In genomic region chr4:63215993-63216531, GRCm38 (mm10) we compare ENCODE assay signal across 8 mouse cellular contexts. TPM values are rescaled to one million over a fixed set of nuclear protein-coding genes. Genes with fewer than 3 reads are reported as not detected.
DNase-seq lines count a peak whose midpoint lies in the region; ATAC-seq and TF ChIP-seq lines count a peak whose summit lies in the region.

No protein-coding gene starts in this region.

- peak overlapping the region; percentile 38 for H3K4me3 ChIP-seq in bone marrow, adult 2 months (replicated peaks; ENCODE audit: control insufficient read depth, low read depth, low read length)
- H3K4me3 ChIP-seq in intestine, embryonic 14.5 days (ENCODE audit: low read depth, low read length), result peak overlapping the region; percentile 80
- peak overlapping the region; percentile 65 for H3K4me3 ChIP-seq in liver, embryonic 16.5 days (ENCODE audit: low read depth, low read length)
- H3K4me3 ChIP-seq in olfactory bulb, adult 2 months (ENCODE audit: insufficient read depth, low read depth, low read length), result peak overlapping the region; percentile 61

- H3K9ac ChIP-seq in intestine, embryonic 14.5 days (ENCODE audit: low read length), result peak overlapping the region; percentile 87
- H3K9ac ChIP-seq in liver, embryonic 16.5 days (ENCODE audit: low read depth, low read length), result peak overlapping the region; percentile 54

- peak; percentile 56 for DNase-seq in adrenal gland, adult 2 months
- no peak for DNase-seq in adrenal gland, adult 18-20 months (ENCODE audit: low spot score in 2 of 2)
- DNase-seq in gastrocnemius, adult 18-20 months (ENCODE audit: low spot score), result peak; percentile 43
- peak; percentile 87 for DNase-seq in intestine, embryonic 14.5 days (ENCODE audit: low spot score)

- TF ChIP-seq CTCF in bone marrow, adult 2 months (IDR thresholded peaks at IDR 0.05; ENCODE audit: control insufficient read depth, insufficient read depth, low read length), result peak; percentile 24; the same call in 1 of the 2 replicates
- TF ChIP-seq CTCF in olfactory bulb, adult 2 months (IDR thresholded peaks at IDR 0.05; ENCODE audit: insufficient read depth, low read depth, low read length), result peak; percentile 50; the same call in 1 of the 2 replicates

- H3K36me3 ChIP-seq in intestine, embryonic 14.5 days (ENCODE audit: control insufficient read depth, insufficient read depth, low read length), result peaks cover 12% of the 10 kb centered on the region
- no peaks in the 10 kb centered on the region for H3K36me3 ChIP-seq in liver, embryonic 16.5 days (ENCODE audit: control insufficient read depth, insufficient read depth)

- no peaks in the 10 kb centered on the region for H3K9me3 ChIP-seq in intestine, embryonic 14.5 days (ENCODE audit: control insufficient read depth, low read length)
- H3K9me3 ChIP-seq in liver, embryonic 16.5 days (replicated peaks; ENCODE audit: control insufficient read depth, low read length), result no peaks in the 10 kb centered on the region

- no peak for TF ChIP-seq POLR2A in bone marrow, adult 2 months (IDR thresholded peaks at IDR 0.05; ENCODE audit: borderline replicate concordance, control insufficient read depth, low read depth, low read length)
- TF ChIP-seq POLR2A in olfactory bulb, adult 2 months (IDR thresholded peaks at IDR 0.05; ENCODE audit: insufficient read depth, low read depth, low read length), result 0 out of 2 replicates have a peak, but pooled peaks have one; percentile 26

- ATAC-seq in intestine, embryonic 14.5 days (replicated peaks; ENCODE audit: low FRiP score, low TSS enrichment, low read depth), result peak; percentile 54
- ATAC-seq in liver, embryonic 16.5 days (ENCODE audit: low read depth), result peak; percentile 42; the same call in 1 of the 2 replicates
- ATAC-seq in monocyte, adult 5-6 weeks (replicated peaks; ENCODE audit: insufficient number of reproducible peaks, low FRiP score, low TSS enrichment, poor library complexity, severe bottlenecking), result no peak

- H3K27me3 ChIP-seq in intestine, embryonic 14.5 days (replicated peaks; ENCODE audit: control insufficient read depth, insufficient read depth, low read length), result peaks cover 4% of the 10 kb centered on the region; the same call in 1 of the 2 replicates
- peaks cover 37% of the 10 kb centered on the region for H3K27me3 ChIP-seq in liver, embryonic 16.5 days (ENCODE audit: control insufficient read depth, insufficient read depth, low read depth, low read length)

- no peak overlapping the region for H3K27ac ChIP-seq in bone marrow, adult 2 months (ENCODE audit: control insufficient read depth, insufficient read depth, low read depth, low read length, poor library complexity)
- H3K27ac ChIP-seq in intestine, embryonic 14.5 days (ENCODE audit: low read depth), result peak overlapping the region; percentile 82
- H3K27ac ChIP-seq in liver, embryonic 16.5 days (ENCODE audit: low read length), result no peak overlapping the region; the same call in 1 of the 2 replicates
- no peak overlapping the region for H3K27ac ChIP-seq in olfactory bulb, adult 2 months (ENCODE audit: insufficient read depth, low read depth, low read length)

- H3K4me1 ChIP-seq in bone marrow, adult 2 months (ENCODE audit: control insufficient read depth, insufficient read depth, low read length), result no peaks in the 10 kb centered on the region; the same call in 1 of the 2 replicates
- peaks cover 25% of the 10 kb centered on the region for H3K4me1 ChIP-seq in intestine, embryonic 14.5 days (replicated peaks; ENCODE audit: control insufficient read depth, insufficient read depth, low read length)
- H3K4me1 ChIP-seq in liver, embryonic 16.5 days (ENCODE audit: control insufficient read depth, low read depth, low read length), result no peaks in the 10 kb centered on the region; the same call in 1 of the 2 replicates
- peaks cover 32% of the 10 kb centered on the region for H3K4me1 ChIP-seq in olfactory bulb, adult 2 months (ENCODE audit: control insufficient read depth, insufficient read depth, low read length)

- H3K4me2 ChIP-seq in intestine, embryonic 14.5 days (ENCODE audit: low read length), result peak overlapping the region; percentile 79
- H3K4me2 ChIP-seq in liver, embryonic 16.5 days (ENCODE audit: low read depth, low read length), result peak overlapping the region; percentile 67

- 14% methylated on average over 24 of the region's 24 CpGs for whole genome bisulfite sequencing in bone marrow, adult 2 months
- 1% methylated on average over 24 of the region's 24 CpGs for WGBS in intestine, embryonic 14.5 days
- 4% methylated on average over 23 of the region's 24 CpGs for WGBS in liver, embryonic 16.5 days (ENCODE audit: insufficient replicate concordance)
- 4% methylated on average over 24 of the region's 24 CpGs for WGBS in olfactory bulb, adult 2 months

RNA-seq across cellular contexts. Expression of gene Col27a1, which starts 2.3 kb away (rescaled TPM):
- 10 to 100 TPM in 1 of 2 experiments, 1 to 10 TPM in 1; 8.4 to 13.0 TPM for total RNA-seq in adrenal gland, adult 2 months (2021)
- 12.9 and 14.9 TPM in 2 replicates for polyA plus RNA-seq in adrenal gland, adult 2 months (2012; rRNA removed)
- total RNA-seq in adrenal gland, adult 18-20 months (2021), result 10 to 100 TPM; 10.6 to 15.1 TPM
- polyA plus RNA-seq in bone marrow, adult 2 months (2011; ENCODE audit: insufficient read depth, insufficient read length, low replicate concordance, missing spikeins), result 3.1 and 6.6 TPM in 2 replicates
- under 1 TPM; 0.46 to 0.47 TPM for total RNA-seq in gastrocnemius, adult 18-20 months (2021)
- 18.5 and 21.2 TPM in 2 replicates for polyA plus RNA-seq in intestine, embryonic 14.5 days (2014; fragmentation: Nextera tagmentation; extraction: Ambion mirVana)
- polyA plus RNA-seq in liver, embryonic 16.5 days (2015; fragmentation: Nextera tagmentation; extraction: Ambion mirVana), result 1.6 and 2.1 TPM in 2 replicates
- polyA plus RNA-seq in olfactory bulb, adult 2 months (2012; ENCODE audit: insufficient read depth, insufficient read length, low replicate concordance, missing spikeins), result not detected in 2 replicates
- total RNA-seq in monocyte, adult 5-6 weeks (2017), result 0.48 to 1.3 TPM (median 0.49 TPM) in 3 replicates

RNA-seq across cellular contexts. Expression of gene Kif12, which starts 44.1 kb away (rescaled TPM):
- not detected for total RNA-seq in adrenal gland, adult 2 months (2021)
- 0.26 TPM in 1 of 2 replicates, not detected in the other for polyA plus RNA-seq in adrenal gland, adult 2 months (2012; rRNA removed)
- total RNA-seq in adrenal gland, adult 18-20 months (2021), result under 1 TPM in 1 of 2 experiments, not detected in 1; 0.17 TPM
- not detected in 2 replicates for polyA plus RNA-seq in bone marrow, adult 2 months (2011; ENCODE audit: insufficient read depth, insufficient read length, low replicate concordance, missing spikeins)
- total RNA-seq in gastrocnemius, adult 18-20 months (2021), result not detected
- polyA plus RNA-seq in intestine, embryonic 14.5 days (2014; fragmentation: Nextera tagmentation; extraction: Ambion mirVana), result 44.5 and 50.0 TPM in 2 replicates
- polyA plus RNA-seq in liver, embryonic 16.5 days (2015; fragmentation: Nextera tagmentation; extraction: Ambion mirVana), result 4.8 and 5.3 TPM in 2 replicates
- polyA plus RNA-seq in olfactory bulb, adult 2 months (2012; ENCODE audit: insufficient read depth, insufficient read length, low replicate concordance, missing spikeins), result not detected in 2 replicates
- not detected in 3 replicates for total RNA-seq in monocyte, adult 5-6 weeks (2017)

Comparison
In these comparisons a context has a peak if more than half of its experiments do, and no peak if none do; other contexts are left out.
1. DNase-seq: peak in adrenal gland, adult 2 months (single experiment), gastrocnemius, adult 18-20 months (single experiment) and intestine, embryonic 14.5 days (single experiment); none in adrenal gland, adult 18-20 months (0 of 2).
2. Peak in every context shown above with its lines, with median percentiles within 50 percentile points of each other: H3K4me3 ChIP-seq.